Mouse (Mus musculus) CH12.LX (cell line): ENCODE measurements around the gene Mad1l1. TPM values are rescaled to one million over a fixed set of nuclear protein-coding genes. Genes with fewer than 3 reads are reported as not detected.

ENCODE experiments used
- DNase-seq: peaks from one replicate; pipeline ENCODE4 v3.0.0-alpha.2; 2013; ENCODE audit errors: extremely low read depth
- H3K27ac ChIP-seq: 2 replicates; pipeline ENCODE4 v1.5.1; 2012; ENCODE audit warnings: low read depth, mild to moderate bottlenecking, control low read depth, moderate library complexity; ENCODE audit not compliant: insufficient read depth
- H3K27me3 ChIP-seq: replicated peaks from 2 replicates; pipeline ENCODE3; 2012; ENCODE audit warnings: inconsistent platforms
- H3K36me3 ChIP-seq, 2 experiments: replicated peaks in 1 of 2; 2 replicates each; pipeline versions ENCODE3 to v1.6.1; 2012; ENCODE audit warnings: inconsistent platforms in 1 of 2, low read length in 1 of 2, mild to moderate bottlenecking in 1 of 2, mixed read lengths in 1 of 2, moderate library complexity in 1 of 2; ENCODE audit not compliant: control insufficient read depth in 1 of 2, insufficient read depth in 1 of 2
- H3K4me1 ChIP-seq, 2 experiments: 2 replicates each; pipeline ENCODE4 v1.6.1; 2012; ENCODE audit warnings: inconsistent platforms in 1 of 2, moderate library complexity in 1 of 2; ENCODE audit not compliant: insufficient read depth in 2 of 2, control insufficient read depth in 1 of 2
- H3K4me2 ChIP-seq: 2 replicates; pipeline ENCODE4 v1.6.1; 2012; ENCODE audit warnings: low read depth, mild to moderate bottlenecking, control low read depth; ENCODE audit not compliant: poor library complexity, insufficient read depth, severe bottlenecking
- H3K4me3 ChIP-seq, 3 experiments: fragments of 150-350 bp in 1 of 3; sonication (generic) in 1 of 3; replicated peaks in 1 of 3; 2 replicates each; pipeline versions ENCODE3 to v1.5.1; 2011 to 2012; ENCODE audit warnings: low read depth in 2 of 3, low read length in 2 of 3, mild to moderate bottlenecking in 2 of 3, moderate library complexity in 2 of 3, control low read depth in 1 of 3, improper control_type of control experiment in 1 of 3, inconsistent platforms in 1 of 3, mixed read lengths in 1 of 3; ENCODE audit not compliant: poor library complexity in 1 of 3
- H3K79me2 ChIP-seq: replicated peaks from 2 replicates; pipeline ENCODE4 v1.6.1; 2012; ENCODE audit warnings: mild to moderate bottlenecking, moderate library complexity; ENCODE audit not compliant: control insufficient read depth, poor library complexity, insufficient read depth, severe bottlenecking; ENCODE audit errors: extremely low read depth
- H3K9ac ChIP-seq: 2 replicates; pipeline ENCODE4 v1.6.1; 2012; ENCODE audit warnings: low read depth, mild to moderate bottlenecking, control low read depth, moderate library complexity; ENCODE audit not compliant: insufficient read depth
- H3K9me3 ChIP-seq: replicated peaks from 2 replicates; pipeline ENCODE3; 2012; ENCODE audit warnings: low read length, inconsistent platforms, mixed read lengths
- CHD1 ChIP-seq: IDR thresholded peaks from 2 replicates; pipeline ENCODE4 v1.6.1; 2012; ENCODE audit warnings: low read depth, low read length, improper control_type of control experiment, inconsistent platforms
- CHD2 ChIP-seq: IDR thresholded peaks from 2 replicates; pipeline ENCODE4 v1.6.1; 2011; ENCODE audit warnings: low read length, improper control_type of control experiment
- CTCF ChIP-seq, 2 experiments: IDR thresholded peaks in 1 of 2; conservative IDR thresholded peaks in 1 of 2; 2 replicates each; pipeline ENCODE4 v1.5.1; 2011 to 2012; ENCODE audit warnings: low read depth in 2 of 2, low read length in 2 of 2, improper control_type of control experiment in 1 of 2, inconsistent platforms in 1 of 2, mild to moderate bottlenecking in 1 of 2, moderate library complexity in 1 of 2
- E2F4 ChIP-seq: IDR thresholded peaks from 2 replicates; pipeline ENCODE4 v1.6.1; 2011; ENCODE audit warnings: low read depth, low read length, improper control_type of control experiment; ENCODE audit not compliant: insufficient replicate concordance
- ELF1 ChIP-seq: IDR thresholded peaks from 2 replicates; pipeline ENCODE4 v1.6.1; 2014; ENCODE audit warnings: low read depth, mild to moderate bottlenecking, inconsistent platforms, low read length, improper control_type of control experiment
- ETS1 ChIP-seq: conservative IDR thresholded peaks from 2 replicates; pipeline ENCODE4 v1.6.1; 2012; ENCODE audit warnings: low read depth, mild to moderate bottlenecking, inconsistent platforms, low read length, improper control_type of control experiment, moderate library complexity
- HCFC1 ChIP-seq: IDR thresholded peaks from 2 replicates; pipeline ENCODE4 v1.6.1; 2012; ENCODE audit warnings: low read depth, mild to moderate bottlenecking, inconsistent platforms, low read length, improper control_type of control experiment
- KAT2A ChIP-seq: IDR thresholded peaks from 2 replicates; pipeline ENCODE4 v1.6.1; 2012; ENCODE audit warnings: low read length, improper control_type of control experiment, inconsistent platforms; ENCODE audit not compliant: insufficient replicate concordance
- MAX ChIP-seq: IDR thresholded peaks from 2 replicates; pipeline ENCODE4 v1.6.1; 2011; ENCODE audit warnings: low read length, improper control_type of control experiment
- MAZ ChIP-seq: IDR thresholded peaks from 2 replicates; pipeline ENCODE4 v1.6.1; 2012; ENCODE audit warnings: low read depth, mild to moderate bottlenecking, inconsistent platforms, low read length, improper control_type of control experiment, moderate library complexity
- MEF2A ChIP-seq: IDR thresholded peaks from 2 replicates; pipeline ENCODE4 v1.6.1; 2014; ENCODE audit warnings: low read depth, mild to moderate bottlenecking, inconsistent platforms, low read length, improper control_type of control experiment, borderline replicate concordance
- MXI1 ChIP-seq: IDR thresholded peaks from 2 replicates; pipeline ENCODE4 v1.6.1; 2011; ENCODE audit warnings: mild to moderate bottlenecking, low read depth, low read length, improper control_type of control experiment
- MYC ChIP-seq: IDR thresholded peaks from 2 replicates; pipeline ENCODE4 v1.6.1; 2011; ENCODE audit warnings: low read depth, mild to moderate bottlenecking, improper control_type of control experiment, low read length
- NELFE ChIP-seq: IDR thresholded peaks from 2 replicates; pipeline ENCODE4 v1.6.1; 2011; ENCODE audit warnings: low read depth, low read length, improper control_type of control experiment
- POLR2A ChIP-seq: IDR thresholded peaks from 2 replicates; pipeline ENCODE4 v1.6.1; 2011; ENCODE audit warnings: low read depth, mild to moderate bottlenecking, improper control_type of control experiment, low read length
- RCOR1 ChIP-seq: conservative IDR thresholded peaks from 2 replicates; pipeline ENCODE4 v1.6.1; 2012; ENCODE audit warnings: low read depth, mild to moderate bottlenecking, inconsistent platforms, low read length, improper control_type of control experiment
- SIN3A ChIP-seq: IDR thresholded peaks from 2 replicates; pipeline ENCODE4 v1.6.1; 2012; ENCODE audit warnings: low read length, improper control_type of control experiment, inconsistent platforms
- TBP ChIP-seq: conservative IDR thresholded peaks from 2 replicates; pipeline ENCODE4 v1.6.1; 2011; ENCODE audit warnings: low read depth, low read length, improper control_type of control experiment
- TCF12 ChIP-seq: IDR thresholded peaks from 2 replicates; pipeline ENCODE4 v1.6.1; 2014; ENCODE audit warnings: low read depth, mild to moderate bottlenecking, inconsistent platforms, low read length, improper control_type of control experiment
- UBTF ChIP-seq: IDR thresholded peaks from 2 replicates; pipeline ENCODE4 v1.6.1; 2012; ENCODE audit warnings: low read depth, mild to moderate bottlenecking, inconsistent platforms, low read length, improper control_type of control experiment, moderate library complexity
- USF1 ChIP-seq: IDR thresholded peaks from 2 replicates; pipeline ENCODE4 v1.6.1; 2014; ENCODE audit warnings: low read depth, mild to moderate bottlenecking, inconsistent platforms, low read length, improper control_type of control experiment
- USF2 ChIP-seq: conservative IDR thresholded peaks from 2 replicates; pipeline ENCODE4 v1.6.1; 2011; ENCODE audit warnings: low read depth, low read length, improper control_type of control experiment
- ZC3H11A ChIP-seq: IDR thresholded peaks from 2 replicates; pipeline ENCODE4 v1.6.1; 2012; ENCODE audit warnings: low read depth, mild to moderate bottlenecking, inconsistent platforms, low read length, improper control_type of control experiment
- ZKSCAN1 ChIP-seq: IDR thresholded peaks from 2 replicates; pipeline ENCODE4 v1.6.1; 2012; ENCODE audit warnings: low read depth, inconsistent platforms, low read length, improper control_type of control experiment, borderline replicate concordance
- ZMIZ1 ChIP-seq: IDR thresholded peaks from 2 replicates; pipeline ENCODE4 v1.6.1; 2012; ENCODE audit warnings: low read depth, mild to moderate bottlenecking, inconsistent platforms, low read length, improper control_type of control experiment
- ZNF384 ChIP-seq: IDR thresholded peaks from 2 replicates; pipeline ENCODE4 v1.6.1; 2012; ENCODE audit warnings: low read depth, low read length, improper control_type of control experiment, inconsistent platforms
- dilution Hi-C: fragments of 300-500 bp; cut with MboI; formaldehyde crosslinking; loops from 2 replicates; pipeline ENCODE4 v1.14.3; 2020; ENCODE audit warnings: low sequenced_read_pairs; ENCODE audit not compliant: extremely low pct_unique_long_range_greater_than_20kb, extremely low pct_ligation_motif_present
- in situ Hi-C: fragments of 300-500 bp; cut with MboI; formaldehyde crosslinking; loops from 3 replicates; pipeline ENCODE4 v1.14.3; 2019; ENCODE audit warnings: low sequenced_read_pairs, low pct_ligation_motif_present, low pct_unique_long_range_greater_than_20kb, mixed read lengths
- polyA plus RNA-seq: library from polyadenylated mRNA; unstranded; fragments of >175 nt; gene quantifications from 2 replicates; pipeline ENCODE4 v1.2.1, GENCODE M21; 2012; ENCODE audit warnings: low read depth; ENCODE audit not compliant: insufficient read length
- total RNA-seq, 2 experiments: library from RNA; depleted of rRNA; stranded (reverse); fragments of 300-350 nt in 1 of 2; fragments of >200 nt in 1 of 2; gene quantifications; 2 replicates each; pipeline ENCODE4 v1.2.3; 2012 to 2014

Gene Mad1l1
- total RNA-seq (2012; rRNA removed) (28.9 and 35.8 TPM in 2 replicates), total RNA-seq (2014; rRNA removed) (24.8 and 28.0 TPM in 2 replicates), polyA plus RNA-seq (45.6 and 53.5 TPM in 2 replicates)

DNA sequence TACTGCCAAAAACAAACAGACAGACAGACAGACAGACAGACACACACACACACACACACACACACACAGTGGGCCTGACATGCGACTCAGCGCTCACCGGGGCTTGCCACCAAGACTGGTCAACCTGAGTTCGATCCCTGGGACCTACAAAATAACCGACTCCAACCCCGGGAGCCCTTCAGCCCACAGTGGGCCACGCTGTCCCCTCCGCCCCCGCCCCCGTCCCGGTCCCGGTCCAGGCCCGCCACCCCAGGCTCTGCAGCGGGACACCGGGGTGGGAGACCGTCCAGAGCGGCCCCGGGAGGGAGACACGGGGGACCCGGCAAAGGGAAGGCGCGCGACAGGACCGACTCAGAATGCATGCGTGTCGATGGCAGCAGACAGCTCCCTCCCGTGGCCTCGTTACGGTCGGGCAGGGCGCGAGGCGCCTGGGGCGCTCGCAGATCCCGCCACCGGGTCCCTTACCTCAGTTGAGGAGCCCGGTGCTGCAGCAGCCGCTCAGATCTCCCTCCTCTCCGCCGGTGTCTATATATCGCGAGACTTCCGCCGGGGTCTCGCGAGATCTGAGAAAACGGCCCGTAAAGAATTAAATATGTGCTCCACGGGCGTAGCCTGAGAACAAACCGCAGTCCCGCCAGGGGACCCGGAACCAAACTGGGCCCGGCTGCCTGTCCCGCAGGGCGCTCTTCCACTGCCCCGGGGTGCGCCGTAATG lies at the start of gene Mad1l1, which contains the start of gene Nudt1:
Gene Mad1l1, minus strand, starts transcription at position 511 of the 714 bp plus-strand sequence.
Gene Nudt1, plus strand, starts transcription at position 615 of the 714 bp plus-strand sequence.
- Histone ChIP-seq H3K4me3 (peak within 1 kb of the TSS; percentile 78 to 98 (median 90)), H3K4me2 (peak within 1 kb of the TSS; percentile 57), H3K4me1 (peaks cover 4 to 30% of the 10 kb centered on the region in 2 experiments; a peak in 3 of 4 replicates), H3K36me3 (peaks cover 0 to 41% of the 10 kb centered on the region in 2 experiments), H3K27me3 (no peaks in the 10 kb centered on the region), H3K9me3 (no peaks in the 10 kb centered on the region), H3K79me2 (peaks cover 6% of the 10 kb centered on the region), H3K27ac (peak within 1 kb of the TSS; percentile 14; the same call in 1 of the 2 replicates), H3K9ac (peak within 1 kb of the TSS; percentile 97)
- peak; percentile 98 for DNase-seq
- TF ChIP-seq MXI1 (peak; percentile 98), NELFE (peak; percentile 95), UBTF (peak; percentile 59; the same call in 1 of the 2 replicates), ELF1 (peak; percentile 88), CHD2 (peak; percentile 100), TBP (peak; percentile 93), SIN3A (0 out of 2 replicates have a peak, but pooled peaks have one; percentile 12), MAX (0 out of 2 replicates have a peak, but pooled peaks have one; percentile 30), HCFC1 (peak; percentile 75), POLR2A (peak; percentile 99), ZKSCAN1 (no peak), E2F4 (no peak), ZMIZ1 (peak; percentile 89), CHD1 (no peak), TCF12 (peak; percentile 90)
- in situ Hi-C loops, result no loop called here
- dilution Hi-C loops, result no loop called here

DNA sequence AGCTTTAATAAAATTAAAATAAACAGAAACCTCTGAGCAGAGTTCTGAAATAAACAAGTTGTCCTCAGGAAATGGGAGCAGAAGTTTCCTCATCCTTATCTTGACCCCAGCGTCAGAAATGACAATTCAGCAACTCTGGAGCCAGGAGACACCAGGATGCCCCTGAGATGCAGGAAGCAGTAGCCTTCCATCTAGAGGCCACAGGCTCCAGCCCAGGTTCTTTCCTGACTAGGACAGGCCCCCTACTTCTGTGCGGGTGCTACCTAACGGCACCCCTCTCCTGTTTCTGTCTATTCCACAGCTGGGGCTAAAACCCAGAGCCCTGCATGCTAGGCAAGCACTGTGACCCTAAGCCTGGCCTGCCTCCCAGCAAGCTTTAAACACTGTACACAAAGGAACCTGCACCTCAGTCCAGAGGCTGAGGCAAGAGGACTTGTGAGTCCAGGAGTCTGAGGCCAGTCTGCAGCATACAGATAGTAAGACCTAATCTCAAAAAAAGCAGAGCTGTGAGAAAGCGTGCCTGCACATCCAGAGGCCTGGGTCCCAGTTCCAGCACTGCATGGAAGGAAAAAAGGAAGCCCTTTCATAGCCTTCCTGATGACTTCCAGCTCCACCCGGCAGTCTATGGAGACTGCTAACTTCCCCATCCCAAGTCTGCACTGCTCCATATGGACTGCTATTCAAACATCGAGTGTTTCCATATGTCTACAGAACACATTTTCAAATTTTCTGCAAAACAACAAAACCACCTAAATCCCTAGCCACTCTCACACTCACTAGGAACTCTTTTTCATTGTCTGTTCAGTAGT lies 49.3 kb upstream of the Mad1l1 start:
- Histone ChIP-seq H3K4me2 (no peak overlapping the region), H3K79me2 (0 out of 2 replicates have a peak, but pooled peaks cover 8% of the 10 kb centered on the region), H3K9me3 (peaks cover 7% of the 10 kb centered on the region), H3K36me3 (peaks cover 0 to 54% of the 10 kb centered on the region in 2 experiments), H3K27me3 (no peaks in the 10 kb centered on the region), H3K4me1 (peaks cover 7 to 72% of the 10 kb centered on the region in 2 experiments), H3K9ac (no peak overlapping the region), H3K27ac (no peak overlapping the region), H3K4me3 (no peak overlapping the region)
- dilution Hi-C loops, result no loop called here
- TF ChIP-seq USF2 (no peak), HCFC1 (no peak), POLR2A (no peak), ZC3H11A (no peak), MYC (no peak), ZNF384 (no peak), ETS1 (no peak), CTCF (conservative IDR thresholded peaks at IDR 0.05 in 1 of 2, IDR thresholded peaks at IDR 0.05 in 1 of 2; ENCODE audit: low read depth in 2 of 2, low read length in 2 of 2) (no peak), MAZ (no peak), KAT2A (no peak), ELF1 (no peak), ZMIZ1 (no peak), ZKSCAN1 (no peak), E2F4 (no peak), RCOR1 (no peak), CHD1 (no peak), USF1 (no peak), MEF2A (no peak), NELFE (no peak)
- DNase-seq, result no peak
- in situ Hi-C loops, result no loop called here
